Mouse (Mus musculus) hindbrain, embryonic 16.5 days (tissue): ENCODE data around the gene Gjb2. TPM values are rescaled to one million over a fixed set of nuclear protein-coding genes. Genes with fewer than 3 reads are reported as not detected.

Source experiments
- ATAC-seq: fragments of 200-750 bp; cut with Nextera tagmentation; 2 replicates; pipeline ENCODE4 v1.8.0; 2017; ENCODE audit warnings: moderate TSS enrichment, moderate library complexity
- H3K27ac ChIP-seq: fragments of 300-500 bp; sonication (generic); 2 replicates; pipeline ENCODE4 v1.5.1; 2014; ENCODE audit warnings: low read depth, mild to moderate bottlenecking, control low read depth, low read length, moderate library complexity
- H3K27me3 ChIP-seq: fragments of 300-500 bp; sonication (generic); replicated peaks from 2 replicates; pipeline ENCODE4 v1.6.1; 2014; ENCODE audit warnings: low read length; ENCODE audit not compliant: control insufficient read depth, insufficient read depth
- H3K36me3 ChIP-seq: fragments of 300-500 bp; sonication (generic); 2 replicates; pipeline ENCODE4 v1.6.1; 2014; ENCODE audit warnings: mild to moderate bottlenecking, low read length, moderate library complexity, mixed read lengths; ENCODE audit not compliant: control insufficient read depth, insufficient read depth
- H3K4me1 ChIP-seq: fragments of 300-500 bp; sonication (generic); 2 replicates; pipeline ENCODE4 v1.6.1; 2014; ENCODE audit warnings: low read depth, low read length; ENCODE audit not compliant: control insufficient read depth, insufficient read depth
- H3K4me2 ChIP-seq: fragments of 300-500 bp; sonication (generic); 2 replicates; pipeline ENCODE4 v1.6.1; 2014; ENCODE audit warnings: mild to moderate bottlenecking, low read length, control low read depth, moderate library complexity
- H3K4me3 ChIP-seq: fragments of 300-500 bp; sonication (generic); 2 replicates; pipeline ENCODE4 v1.5.1; 2014; ENCODE audit warnings: mild to moderate bottlenecking, low read length, control low read depth, moderate library complexity
- H3K9ac ChIP-seq: fragments of 300-500 bp; sonication (generic); 2 replicates; pipeline ENCODE4 v1.6.1; 2014; ENCODE audit warnings: low read depth, mild to moderate bottlenecking, control low read depth, low read length, moderate library complexity
- H3K9me3 ChIP-seq: fragments of 300-500 bp; sonication (generic); 2 replicates; pipeline ENCODE4 v1.6.1; 2014; ENCODE audit warnings: mild to moderate bottlenecking, low read length, moderate library complexity; ENCODE audit not compliant: control insufficient read depth
- WGBS: fragments of 180-500 bp; shearing (Covaris S2); extraction: QIAGEN DNeasy Blood & Tissue Kit; methylation state at CpG from one replicate; pipeline ENCODE4 v1.1.7; 2014; 5-methylcytosine and 5-hydroxymethylcytosine counted together
- polyA plus RNA-seq: library from polyadenylated mRNA; unstranded; fragments of >200 nt; fragmentation: Nextera tagmentation; extraction: Ambion mirVana; gene quantifications from 2 replicates; pipeline ENCODE4 v1.2.1, GENCODE M21; 2015

Gene Gjb2
- polyA plus RNA-seq, 1 experiment from 2014 or later, result 17.4 TPM

DNA sequence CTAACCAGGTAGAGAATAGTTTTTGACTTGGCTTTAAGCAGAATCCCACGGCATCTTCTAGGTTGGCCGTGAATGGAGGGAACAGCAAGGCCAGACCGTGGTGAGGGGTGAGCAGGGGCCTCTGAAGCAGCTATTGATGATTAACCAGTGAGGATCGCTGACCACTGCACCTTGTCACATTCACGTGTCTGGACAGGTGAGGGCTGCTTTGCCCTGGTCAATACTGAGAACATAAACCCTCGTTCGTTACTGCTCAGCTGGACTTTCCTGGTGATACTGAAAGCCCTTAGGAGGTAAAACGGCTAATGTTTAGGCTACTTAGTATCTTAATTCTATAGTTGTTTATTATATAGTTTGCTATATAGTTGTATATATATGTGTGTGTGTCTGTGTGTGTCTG lies 2.6 kb upstream of the Gjb2 start:
- Histone ChIP-seq H3K9me3 (no peaks in the 10 kb centered on the region), H3K27me3 (peaks cover 39% of the 10 kb centered on the region), H3K36me3 (no peaks in the 10 kb centered on the region), H3K4me2 (no peak overlapping the region), H3K4me1 (peaks cover 9% of the 10 kb centered on the region), H3K27ac (no peak overlapping the region), H3K9ac (no peak overlapping the region), H3K4me3 (no peak overlapping the region)
- ATAC-seq, result no peak
- WGBS, result 81% methylated on average over 8 of the region's 8 CpGs

GRCm38 (mm10) chr14:57105721-57106120 lies 1.2 kb upstream of the Gjb2 start:
- H3K27ac ChIP-seq, result no peak overlapping the region
- H3K36me3 ChIP-seq, result no peaks in the 10 kb centered on the region
- no peak overlapping the region for H3K4me3 ChIP-seq
- ATAC-seq, result no peak
- H3K9me3 ChIP-seq, result no peaks in the 10 kb centered on the region
- H3K4me1 ChIP-seq, result peaks cover 9% of the 10 kb centered on the region
- no peak overlapping the region for H3K4me2 ChIP-seq
- WGBS, result 44% methylated on average over 11 of the region's 11 CpGs
- H3K9ac ChIP-seq, result no peak overlapping the region
- H3K27me3 ChIP-seq, result peaks cover 42% of the 10 kb centered on the region

DNA sequence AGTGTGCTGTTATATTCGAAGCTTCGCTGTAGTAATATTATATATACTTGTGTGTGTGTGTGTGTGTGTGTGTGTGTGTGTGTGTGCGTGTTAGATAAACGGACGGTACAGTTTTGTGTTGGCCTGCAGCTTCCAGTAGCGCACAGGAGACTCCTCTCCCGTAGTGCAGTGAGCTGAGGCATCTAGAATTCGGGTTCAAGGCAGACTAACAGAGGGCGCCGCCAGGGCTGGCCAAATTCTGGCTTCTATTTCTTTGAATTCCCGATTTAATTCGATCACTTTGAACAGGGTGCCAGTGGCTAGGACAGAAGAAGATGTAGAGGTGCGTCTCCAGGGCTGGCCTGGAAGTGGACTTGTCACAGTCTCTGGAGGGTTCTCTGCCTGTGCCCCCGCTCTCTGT lies 609 bp upstream of the Gjb2 start:
- Histone ChIP-seq H3K9me3 (no peaks in the 10 kb centered on the region), H3K27me3 (peaks cover 42% of the 10 kb centered on the region), H3K27ac (no peak overlapping the region), H3K4me1 (peaks cover 9% of the 10 kb centered on the region), H3K4me2 (peak overlapping the region; percentile 100; the same call in 1 of the 2 replicates), H3K36me3 (no peaks in the 10 kb centered on the region), H3K9ac (no peak overlapping the region), H3K4me3 (peak overlapping the region; percentile 69)
- ATAC-seq, result no peak
- WGBS, result 9% methylated on average over 14 of the region's 14 CpGs

GRCm38 (mm10) chr14:57103711-57104105 lies 794 bp downstream of the Gjb2 start:
- peaks cover 42% of the 10 kb centered on the region for H3K27me3 ChIP-seq

DNA sequence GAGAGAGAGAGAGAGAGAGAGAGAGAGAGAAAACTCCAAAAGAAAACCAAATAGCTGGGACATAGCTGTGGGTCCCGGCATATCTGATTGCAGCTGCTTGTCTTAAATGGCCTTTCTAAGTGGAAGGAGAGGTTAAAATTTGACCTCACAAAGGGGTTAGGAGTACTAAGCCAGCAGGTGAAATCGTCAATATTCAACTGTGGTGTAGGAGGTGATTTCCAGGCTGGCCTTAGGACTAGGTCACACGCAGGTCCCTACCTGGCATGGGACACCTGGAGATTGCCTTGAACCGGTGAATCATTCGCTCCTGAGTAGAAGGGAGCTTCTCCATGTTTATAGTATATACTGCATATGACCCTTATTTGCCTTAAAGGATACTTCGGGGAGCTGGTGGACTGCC lies 1.4 kb downstream of the Gjb2 start:
- Histone ChIP-seq H3K4me2 (no peak overlapping the region; the same call in 1 of the 2 replicates), H3K27ac (no peak overlapping the region), H3K9ac (no peak overlapping the region), H3K9me3 (no peaks in the 10 kb centered on the region), H3K27me3 (peaks cover 42% of the 10 kb centered on the region), H3K4me3 (no peak overlapping the region; the same call in 1 of the 2 replicates), H3K4me1 (peaks cover 9% of the 10 kb centered on the region), H3K36me3 (no peaks in the 10 kb centered on the region)
- no peak for ATAC-seq
- 57% methylated on average over 6 of the region's 6 CpGs for WGBS

More at GRCm38 (mm10) chr14:57103711-57104105, 794 bp downstream of the Gjb2 start:
- no peak for ATAC-seq
- H3K27ac ChIP-seq, result no peak overlapping the region
- H3K9me3 ChIP-seq, result no peaks in the 10 kb centered on the region
- peak overlapping the region; percentile 100 for H3K4me2 ChIP-seq
- under 1% methylated on average over 22 of the region's 22 CpGs for WGBS
- H3K36me3 ChIP-seq, result no peaks in the 10 kb centered on the region
- peaks cover 9% of the 10 kb centered on the region for H3K4me1 ChIP-seq
- peak overlapping the region; percentile 69 for H3K4me3 ChIP-seq
- H3K9ac ChIP-seq, result peak overlapping the region; percentile 57

DNA sequence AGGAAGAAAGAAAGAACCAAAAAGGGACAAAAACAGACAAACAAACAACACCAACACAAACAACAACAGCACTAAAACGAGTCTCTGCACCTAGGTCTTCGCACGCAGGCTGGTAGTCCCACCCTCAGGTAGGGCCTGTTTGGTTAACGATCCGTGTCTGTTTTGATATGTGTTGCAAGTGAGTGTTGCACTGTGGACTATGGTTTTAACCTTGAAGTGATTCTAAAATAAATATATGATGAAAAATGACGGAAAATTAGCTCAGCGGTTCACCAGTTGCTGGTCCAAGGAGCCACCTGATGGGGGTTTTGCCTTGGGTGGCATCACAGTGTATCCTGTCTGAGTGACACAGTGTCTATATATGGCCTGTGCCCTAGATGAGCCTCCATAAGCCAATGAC lies 2.9 kb downstream of the Gjb2 start:
- Histone ChIP-seq H3K4me3 (no peak overlapping the region), H3K27ac (no peak overlapping the region), H3K4me2 (no peak overlapping the region), H3K4me1 (peaks cover 9% of the 10 kb centered on the region), H3K9me3 (no peaks in the 10 kb centered on the region), H3K36me3 (no peaks in the 10 kb centered on the region), H3K27me3 (peaks cover 38% of the 10 kb centered on the region), H3K9ac (no peak overlapping the region)
- 87% methylated on average over 7 of the region's 7 CpGs for WGBS
- ATAC-seq, result no peak

- 80% methylated on average over 4 of the region's 4 CpGs for WGBS
- Histone ChIP-seq H3K4me2 (no peak overlapping the region), H3K9me3 (no peaks in the 10 kb centered on the region), H3K9ac (no peak overlapping the region), H3K4me1 (no peaks in the 10 kb centered on the region), H3K36me3 (no peaks in the 10 kb centered on the region), H3K27ac (no peak overlapping the region), H3K27me3 (no peaks in the 10 kb centered on the region), H3K4me3 (no peak overlapping the region)
- ATAC-seq, result no peak
Observed at GRCm38 (mm10) chr14:57095855-57096254, 8.6 kb downstream of the Gjb2 start.

GRCm38 (mm10) chr14:57093029-57093428 lies 11.5 kb downstream of the Gjb2 start:
- Histone ChIP-seq H3K27me3 (no peaks in the 10 kb centered on the region), H3K27ac (no peak overlapping the region), H3K4me1 (no peaks in the 10 kb centered on the region), H3K9me3 (0 out of 2 replicates have a peak, but pooled peaks cover 2% of the 10 kb centered on the region), H3K4me3 (no peak overlapping the region), H3K9ac (no peak overlapping the region), H3K4me2 (no peak overlapping the region), H3K36me3 (no peaks in the 10 kb centered on the region)
- no peak for ATAC-seq
- 8% methylated on average over 8 of the region's 8 CpGs for WGBS

DNA sequence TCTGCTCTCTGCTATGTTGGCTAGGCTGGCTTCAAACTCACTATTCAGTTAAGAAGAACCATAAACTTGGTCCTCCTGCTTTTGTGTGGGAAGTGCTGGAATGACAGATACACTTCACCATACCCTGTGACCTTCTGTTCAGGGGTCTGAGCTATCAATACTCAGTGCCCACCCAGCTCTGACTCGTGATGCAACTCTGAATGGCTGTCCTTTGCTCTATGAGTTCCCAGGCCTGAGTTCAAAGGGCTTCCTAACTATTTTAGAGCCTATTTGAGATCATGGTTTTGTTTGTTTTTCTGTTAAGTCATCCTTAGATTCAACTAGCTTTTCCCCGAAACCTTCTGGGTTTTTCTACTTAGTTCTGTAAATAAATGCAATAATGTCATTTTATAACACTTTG lies 14.5 kb downstream of the Gjb2 start:
- no peak overlapping the region for H3K4me2 ChIP-seq
- no peak overlapping the region for H3K27ac ChIP-seq
- H3K4me3 ChIP-seq, result no peak overlapping the region
- 66% methylated on average over 2 of the region's 2 CpGs for WGBS
- no peaks in the 10 kb centered on the region for H3K27me3 ChIP-seq
- no peaks in the 10 kb centered on the region for H3K36me3 ChIP-seq
- no peak overlapping the region for H3K9ac ChIP-seq
- 0 out of 2 replicates have a peak, but pooled peaks cover 4% of the 10 kb centered on the region for H3K9me3 ChIP-seq
- no peaks in the 10 kb centered on the region for H3K4me1 ChIP-seq
- no peak for ATAC-seq

- H3K36me3 ChIP-seq, result no peaks in the 10 kb centered on the region
- no peaks in the 10 kb centered on the region for H3K4me1 ChIP-seq
- ATAC-seq, result no peak
- H3K9me3 ChIP-seq, result 0 out of 2 replicates have a peak, but pooled peaks cover 4% of the 10 kb centered on the region
- H3K27me3 ChIP-seq, result no peaks in the 10 kb centered on the region
- H3K4me2 ChIP-seq, result no peak overlapping the region
- H3K4me3 ChIP-seq, result no peak overlapping the region
- no peak overlapping the region for H3K27ac ChIP-seq
- WGBS, result 84% methylated on average over 7 of the region's 7 CpGs
- no peak overlapping the region for H3K9ac ChIP-seq
Observed at GRCm38 (mm10) chr14:57089107-57089506, 15.4 kb downstream of the Gjb2 start.
